Mouse (Mus musculus): ENCODE measurements around the gene Tmeff1. TPM values are rescaled to one million over a fixed set of nuclear protein-coding genes. Genes with fewer than 3 reads are reported as not detected.

The Tmeff1 gene
- polyA plus RNA-seq, 1 experiment from 2014 or later: 161 TPM

DNA sequence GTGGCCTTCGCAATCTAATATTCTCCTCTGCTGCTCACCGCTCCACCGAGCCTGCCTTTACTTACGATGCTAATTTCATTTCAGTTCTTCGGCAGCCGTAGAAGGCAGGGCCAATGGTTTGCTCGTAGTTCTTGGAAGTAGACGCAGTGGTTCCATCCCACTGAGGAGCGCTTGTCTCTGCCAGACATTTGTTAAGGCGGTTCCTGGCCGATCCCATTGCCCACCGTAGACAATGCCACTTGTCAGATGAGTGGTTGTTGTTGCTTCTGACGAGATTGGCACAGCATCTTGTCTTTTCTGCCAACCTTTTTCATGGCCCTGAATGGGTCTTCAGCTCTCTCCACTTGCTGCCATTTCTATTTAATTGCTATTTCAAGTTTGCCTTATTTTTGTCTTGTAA is 44.5 kb downstream of the Tmeff1 start:
- no peak for ATAC-seq (replicated peaks; ENCODE audit: insufficient number of reproducible peaks, low FRiP score, low TSS enrichment, low read depth)
- Histone ChIP-seq H3K4me2 (ENCODE audit: low read depth, low read length) (no peak overlapping the region), H3K4me1 (ENCODE audit: control insufficient read depth, insufficient read depth, low read length) (no peaks in the 10 kb centered on the region), H3K36me3 (replicated peaks; ENCODE audit: control insufficient read depth, insufficient read depth, low read depth, low read length) (peaks cover 4% of the 10 kb centered on the region; the same call in 1 of the 2 replicates), H3K27ac (replicated peaks; ENCODE audit: low read depth, low read length) (no peak overlapping the region), H3K9me3 (replicated peaks; ENCODE audit: control insufficient read depth, low read length) (no peaks in the 10 kb centered on the region), H3K9ac (replicated peaks; ENCODE audit: low read length) (no peak overlapping the region), H3K4me3 (ENCODE audit: low read depth, low read length) (no peak overlapping the region), H3K27me3 (ENCODE audit: control insufficient read depth, insufficient read depth, low read length) (no peaks in the 10 kb centered on the region)
- no peak for DNase-seq (ENCODE audit: low spot score)
- 95% methylated on average over 13 of the region's 13 CpGs for WGBS

DNA sequence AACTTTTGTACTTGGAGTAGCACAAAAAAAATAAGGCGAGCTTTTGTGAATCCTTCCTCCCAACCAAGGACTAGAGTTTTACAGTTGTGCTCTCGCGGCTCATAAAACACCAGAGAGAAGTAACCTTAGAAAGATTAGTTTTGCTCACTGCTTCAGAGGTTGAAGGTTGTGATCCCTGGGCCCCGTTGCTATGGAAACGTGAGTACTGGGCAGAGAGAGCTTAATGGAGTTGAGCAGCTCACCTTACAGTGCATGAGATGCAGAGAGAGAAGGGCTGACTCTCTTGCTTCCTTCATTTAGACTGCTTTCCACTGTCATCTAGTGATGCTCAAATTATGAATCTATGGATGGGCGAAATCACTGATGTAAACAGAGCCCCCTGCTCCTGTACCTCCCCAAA is 48.6 kb downstream of the Tmeff1 start:
- no peak overlapping the region for H3K4me2 ChIP-seq (ENCODE audit: low read depth, low read length)
- no peaks in the 10 kb centered on the region for H3K27me3 ChIP-seq (ENCODE audit: control insufficient read depth, insufficient read depth, low read length)
- H3K36me3 ChIP-seq (replicated peaks; ENCODE audit: control insufficient read depth, insufficient read depth, low read depth, low read length): peaks cover 6% of the 10 kb centered on the region
- no peak overlapping the region for H3K27ac ChIP-seq (replicated peaks; ENCODE audit: low read depth, low read length)
- no peaks in the 10 kb centered on the region for H3K4me1 ChIP-seq (ENCODE audit: control insufficient read depth, insufficient read depth, low read length)
- H3K9me3 ChIP-seq (replicated peaks; ENCODE audit: control insufficient read depth, low read length): no peaks in the 10 kb centered on the region
- H3K9ac ChIP-seq (replicated peaks; ENCODE audit: low read length): no peak overlapping the region
- ATAC-seq (replicated peaks; ENCODE audit: insufficient number of reproducible peaks, low FRiP score, low TSS enrichment, low read depth) (0 out of 2 replicates have a peak, but pooled peaks have one; percentile 15), DNase-seq (ENCODE audit: low spot score) (peak; percentile 56)
- no peak overlapping the region for H3K4me3 ChIP-seq (ENCODE audit: low read depth, low read length)
- WGBS: 56% methylated on average over 6 of the region's 6 CpGs

DNA sequence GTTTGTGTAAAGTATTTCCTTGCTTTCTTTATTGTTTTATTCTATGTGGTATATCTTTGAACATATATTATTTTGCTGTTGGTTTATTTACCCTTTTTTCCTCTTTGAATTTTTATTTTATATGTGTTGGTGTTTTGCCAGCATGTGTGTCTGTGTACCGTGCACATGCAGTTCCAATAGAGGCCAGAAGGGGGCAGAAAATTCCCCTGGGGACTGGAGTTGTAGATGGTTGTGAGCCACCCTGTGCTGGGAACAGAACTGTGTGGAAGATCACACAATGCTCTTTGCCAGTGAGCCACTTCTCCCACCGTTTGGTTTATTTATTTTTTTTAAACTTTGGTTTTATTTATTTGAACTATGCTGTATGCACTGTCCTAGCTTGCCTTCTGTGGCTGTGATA is 49.1 kb downstream of the Tmeff1 start:
- Histone ChIP-seq H3K9ac (replicated peaks; ENCODE audit: low read length) (no peak overlapping the region), H3K4me1 (ENCODE audit: control insufficient read depth, insufficient read depth, low read length) (no peaks in the 10 kb centered on the region), H3K4me3 (ENCODE audit: low read depth, low read length) (no peak overlapping the region), H3K27ac (replicated peaks; ENCODE audit: low read depth, low read length) (no peak overlapping the region), H3K4me2 (ENCODE audit: low read depth, low read length) (no peak overlapping the region), H3K9me3 (replicated peaks; ENCODE audit: control insufficient read depth, low read length) (no peaks in the 10 kb centered on the region), H3K36me3 (replicated peaks; ENCODE audit: control insufficient read depth, insufficient read depth, low read depth, low read length) (peaks cover 6% of the 10 kb centered on the region), H3K27me3 (ENCODE audit: control insufficient read depth, insufficient read depth, low read length) (no peaks in the 10 kb centered on the region)
- ATAC-seq (replicated peaks; ENCODE audit: insufficient number of reproducible peaks, low FRiP score, low TSS enrichment, low read depth) (0 out of 2 replicates have a peak, but pooled peaks have one; percentile 22), DNase-seq (ENCODE audit: low spot score) (peak; percentile 27)
- WGBS: 70% methylated on average over 2 of the region's 2 CpGs

DNA sequence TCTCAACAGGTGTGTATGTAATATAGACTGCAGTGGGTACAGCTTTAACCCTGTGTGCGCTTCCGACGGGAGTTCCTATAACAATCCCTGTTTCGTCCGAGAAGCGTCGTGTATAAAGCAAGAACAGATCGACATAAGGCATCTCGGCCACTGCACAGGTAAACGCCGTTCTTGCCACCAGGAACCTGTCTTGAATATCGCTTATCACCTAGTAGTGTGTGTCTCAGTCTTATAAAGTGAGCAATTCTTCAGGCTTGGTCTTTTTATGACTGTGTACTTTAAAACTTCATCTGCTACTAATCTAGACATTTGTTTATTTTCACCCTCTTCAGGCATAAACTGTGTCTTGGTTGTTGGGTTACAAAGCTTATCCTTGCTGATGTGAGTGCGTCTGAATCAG is 51.9 kb downstream of the Tmeff1 start:
- Histone ChIP-seq H3K4me2 (ENCODE audit: low read depth, low read length) (no peak overlapping the region), H3K9ac (replicated peaks; ENCODE audit: low read length) (no peak overlapping the region), H3K36me3 (replicated peaks; ENCODE audit: control insufficient read depth, insufficient read depth, low read depth, low read length) (peaks cover 3% of the 10 kb centered on the region), H3K9me3 (replicated peaks; ENCODE audit: control insufficient read depth, low read length) (no peaks in the 10 kb centered on the region), H3K27me3 (ENCODE audit: control insufficient read depth, insufficient read depth, low read length) (no peaks in the 10 kb centered on the region), H3K27ac (replicated peaks; ENCODE audit: low read depth, low read length) (no peak overlapping the region), H3K4me1 (ENCODE audit: control insufficient read depth, insufficient read depth, low read length) (no peaks in the 10 kb centered on the region), H3K4me3 (ENCODE audit: low read depth, low read length) (no peak overlapping the region)
- 91% methylated on average over 13 of the region's 13 CpGs for WGBS
- DNase-seq (ENCODE audit: low spot score) (no peak), ATAC-seq (replicated peaks; ENCODE audit: insufficient number of reproducible peaks, low FRiP score, low TSS enrichment, low read depth) (no peak)

DNA sequence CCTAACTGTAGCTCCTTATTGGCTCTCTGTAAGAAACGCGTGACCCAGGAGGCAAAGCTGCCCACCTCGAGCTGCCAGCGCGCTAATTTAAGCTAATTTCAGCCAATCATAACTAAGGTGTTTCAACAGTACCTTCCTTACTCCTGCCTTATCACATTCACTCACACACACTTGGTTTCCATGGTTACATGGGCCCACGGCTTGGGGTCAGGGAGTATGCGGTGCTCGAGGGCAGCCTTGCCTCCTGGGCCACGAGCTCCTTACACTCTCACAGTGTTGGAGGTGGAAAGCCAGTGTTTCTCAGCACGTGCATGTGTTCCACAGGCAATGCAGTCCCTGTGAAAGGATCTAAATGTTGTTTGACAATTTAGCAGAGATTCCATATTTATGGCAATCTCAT is 53.2 kb downstream of the Tmeff1 start:
- Histone ChIP-seq H3K9ac (replicated peaks; ENCODE audit: low read length) (no peak overlapping the region), H3K36me3 (replicated peaks; ENCODE audit: control insufficient read depth, insufficient read depth, low read depth, low read length) (peaks cover 3% of the 10 kb centered on the region), H3K9me3 (replicated peaks; ENCODE audit: control insufficient read depth, low read length) (no peaks in the 10 kb centered on the region), H3K27me3 (ENCODE audit: control insufficient read depth, insufficient read depth, low read length) (no peaks in the 10 kb centered on the region), H3K4me1 (ENCODE audit: control insufficient read depth, insufficient read depth, low read length) (no peaks in the 10 kb centered on the region), H3K4me3 (ENCODE audit: low read depth, low read length) (no peak overlapping the region), H3K4me2 (ENCODE audit: low read depth, low read length) (no peak overlapping the region), H3K27ac (replicated peaks; ENCODE audit: low read depth, low read length) (no peak overlapping the region)
- DNase-seq (ENCODE audit: low spot score) (no peak), ATAC-seq (replicated peaks; ENCODE audit: insufficient number of reproducible peaks, low FRiP score, low TSS enrichment, low read depth) (no peak)
- 79% methylated on average over 10 of the region's 10 CpGs for WGBS

DNA sequence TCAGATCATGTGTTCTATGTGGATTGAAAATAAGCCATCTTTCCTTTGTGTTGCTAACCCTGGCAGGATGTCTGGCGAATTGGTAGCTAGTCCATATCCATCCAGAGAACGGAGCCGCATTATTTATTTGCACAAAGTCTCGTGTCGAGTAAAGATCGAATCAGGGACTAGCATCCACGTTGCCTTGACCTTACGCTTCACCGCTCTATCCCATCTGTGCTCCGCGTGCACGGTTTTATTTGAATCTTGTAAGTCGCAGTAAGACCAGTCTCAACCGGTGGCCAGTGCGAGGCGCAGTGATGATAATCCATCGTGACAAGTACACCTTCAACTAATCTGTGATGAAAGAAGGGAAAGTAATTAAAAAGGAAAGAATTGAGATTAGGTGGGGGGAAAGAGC is 54.5 kb downstream of the Tmeff1 start:
- Histone ChIP-seq H3K27ac (replicated peaks; ENCODE audit: low read depth, low read length) (no peak overlapping the region), H3K9me3 (replicated peaks; ENCODE audit: control insufficient read depth, low read length) (no peaks in the 10 kb centered on the region), H3K9ac (replicated peaks; ENCODE audit: low read length) (no peak overlapping the region), H3K27me3 (ENCODE audit: control insufficient read depth, insufficient read depth, low read length) (no peaks in the 10 kb centered on the region), H3K4me1 (ENCODE audit: control insufficient read depth, insufficient read depth, low read length) (no peaks in the 10 kb centered on the region), H3K4me3 (ENCODE audit: low read depth, low read length) (no peak overlapping the region), H3K36me3 (replicated peaks; ENCODE audit: control insufficient read depth, insufficient read depth, low read depth, low read length) (peaks cover 3% of the 10 kb centered on the region), H3K4me2 (ENCODE audit: low read depth, low read length) (no peak overlapping the region)
- ATAC-seq (replicated peaks; ENCODE audit: insufficient number of reproducible peaks, low FRiP score, low TSS enrichment, low read depth) (no peak), DNase-seq (ENCODE audit: low spot score) (no peak)
- WGBS: 91% methylated on average over 17 of the region's 17 CpGs

DNA sequence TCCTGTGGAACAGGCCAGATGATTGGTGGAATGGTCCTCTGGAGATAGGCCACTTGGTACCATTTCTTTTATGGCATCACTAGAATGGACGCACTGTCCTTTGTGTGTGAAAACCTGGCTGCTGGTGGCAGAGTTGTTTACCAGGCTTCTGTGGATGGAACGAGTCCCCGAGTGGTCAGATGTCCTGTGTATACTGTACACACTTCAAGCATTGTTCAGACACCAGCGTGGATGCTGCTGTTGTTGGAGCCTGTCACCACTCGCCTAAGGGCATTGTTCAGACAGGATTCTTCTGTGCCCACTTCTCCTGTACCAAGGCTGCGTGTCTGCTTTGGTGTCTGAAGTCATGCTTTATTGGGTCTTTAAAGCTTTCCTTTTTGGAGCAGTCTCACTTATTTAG is 58.8 kb downstream of the Tmeff1 start:
- 86% methylated on average over 6 of the region's 6 CpGs for WGBS
- ATAC-seq (replicated peaks; ENCODE audit: insufficient number of reproducible peaks, low FRiP score, low TSS enrichment, low read depth): no peak
- Histone ChIP-seq H3K27me3 (ENCODE audit: control insufficient read depth, insufficient read depth, low read length) (no peaks in the 10 kb centered on the region), H3K4me3 (ENCODE audit: low read depth, low read length) (no peak overlapping the region), H3K4me2 (ENCODE audit: low read depth, low read length) (no peak overlapping the region), H3K9me3 (replicated peaks; ENCODE audit: control insufficient read depth, low read length) (no peaks in the 10 kb centered on the region), H3K27ac (replicated peaks; ENCODE audit: low read depth, low read length) (no peak overlapping the region), H3K9ac (replicated peaks; ENCODE audit: low read length) (no peak overlapping the region), H3K4me1 (ENCODE audit: control insufficient read depth, insufficient read depth, low read length) (no peaks in the 10 kb centered on the region), H3K36me3 (replicated peaks; ENCODE audit: control insufficient read depth, insufficient read depth, low read depth, low read length) (peaks cover 10% of the 10 kb centered on the region; the same call in 1 of the 2 replicates)
- no peak for DNase-seq (ENCODE audit: low spot score)

DNA sequence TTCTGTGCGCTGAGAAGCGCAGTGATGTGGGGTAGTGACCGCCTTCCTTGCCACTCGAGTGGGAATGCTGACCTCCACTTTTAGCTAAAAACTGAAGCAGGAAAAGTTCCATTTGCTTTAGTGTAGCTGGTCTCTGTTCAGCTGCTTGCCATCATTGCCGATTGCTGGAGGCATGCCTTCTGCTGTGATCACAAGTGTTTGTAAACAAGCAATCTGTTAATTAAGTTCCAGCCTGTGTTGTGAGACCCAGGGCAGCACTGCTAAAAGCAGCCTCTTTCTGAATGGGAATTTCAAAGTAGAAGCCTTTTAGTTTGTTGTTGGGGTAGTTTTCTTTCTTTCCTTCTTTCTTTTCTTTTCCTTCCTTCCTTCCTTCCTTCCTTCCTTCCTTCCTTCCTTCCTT is 61.2 kb downstream of the Tmeff1 start:
- no peaks in the 10 kb centered on the region for H3K9me3 ChIP-seq (replicated peaks; ENCODE audit: control insufficient read depth, low read length)
- H3K4me1 ChIP-seq (ENCODE audit: control insufficient read depth, insufficient read depth, low read length): no peaks in the 10 kb centered on the region
- no peak overlapping the region for H3K27ac ChIP-seq (replicated peaks; ENCODE audit: low read depth, low read length)
- ATAC-seq (replicated peaks; ENCODE audit: insufficient number of reproducible peaks, low FRiP score, low TSS enrichment, low read depth): no peak
- no peak overlapping the region for H3K4me3 ChIP-seq (ENCODE audit: low read depth, low read length)
- peaks cover 10% of the 10 kb centered on the region; the same call in 1 of the 2 replicates for H3K36me3 ChIP-seq (replicated peaks; ENCODE audit: control insufficient read depth, insufficient read depth, low read depth, low read length)
- no peak overlapping the region for H3K4me2 ChIP-seq (ENCODE audit: low read depth, low read length)
- 89% methylated on average over 5 of the region's 5 CpGs for WGBS
- H3K9ac ChIP-seq (replicated peaks; ENCODE audit: low read length): no peak overlapping the region
- no peaks in the 10 kb centered on the region for H3K27me3 ChIP-seq (ENCODE audit: control insufficient read depth, insufficient read depth, low read length)
- DNase-seq (ENCODE audit: low spot score): no peak

Measured in embryonic facial prominence, embryonic 11.5 days (tissue).